24 mouse cellular contexts compared by ENCODE assay signal in genomic region chr13:49069393-49069792, GRCm38 (mm10).
DNase-seq lines count a peak whose midpoint lies in the region; ATAC-seq and TF ChIP-seq lines count a peak whose summit lies in the region.
"Had no signal": no experiment of that assay in that cellular context is flagged by ENCODE, and none has a peak within 500 bp of the region (broad histone marks: within the 10 kb centered on the region; RNA-seq: fewer than 3 reads in every experiment).

No protein-coding gene starts in this region.

- H3K4me3 ChIP-seq in embryonic facial prominence, embryonic 14.5 days (ENCODE audit: low read depth, low read length), result no peak overlapping the region
- no peak overlapping the region for H3K4me3 ChIP-seq in embryonic facial prominence, embryonic 10.5 days
- H3K4me3 ChIP-seq in left cerebral cortex, adult 2 months, result no peak overlapping the region
- H3K4me3 ChIP-seq in midbrain, embryonic 16.5 days (ENCODE audit: low read depth, low read length), result no peak overlapping the region
- H3K4me3 ChIP-seq: embryonic facial prominence, embryonic 15.5 days; gastrocnemius, adult 2 months; heart, embryonic 15.5 days; midbrain, embryonic 15.5 days; neural tube, embryonic 15.5 days; stomach, embryonic 15.5 days had no signal

- no peaks in the 10 kb centered on the region for H3K4me1 ChIP-seq in embryonic facial prominence, embryonic 14.5 days (ENCODE audit: control insufficient read depth, insufficient read depth, low read length)
- H3K4me1 ChIP-seq in embryonic facial prominence, embryonic 10.5 days, result no peaks in the 10 kb centered on the region
- H3K4me1 ChIP-seq in midbrain, embryonic 16.5 days (ENCODE audit: control insufficient read depth, insufficient read depth, low read length), result no peaks in the 10 kb centered on the region
- H3K4me1 ChIP-seq: heart, embryonic 15.5 days; midbrain, embryonic 15.5 days; neural tube, embryonic 15.5 days; stomach, embryonic 15.5 days had no signal

- no peaks in the 10 kb centered on the region for H3K27me3 ChIP-seq in embryonic facial prominence, embryonic 14.5 days (replicated peaks; ENCODE audit: control insufficient read depth, insufficient read depth, low read length)
- no peaks in the 10 kb centered on the region for H3K27me3 ChIP-seq in embryonic facial prominence, embryonic 10.5 days (replicated peaks; ENCODE audit: low read depth, poor library complexity, severe bottlenecking)
- H3K27me3 ChIP-seq in midbrain, embryonic 16.5 days (ENCODE audit: control insufficient read depth, insufficient read depth, low read depth, low read length), result no peaks in the 10 kb centered on the region
- H3K27me3 ChIP-seq: embryonic facial prominence, embryonic 15.5 days; heart, embryonic 15.5 days; midbrain, embryonic 15.5 days; neural tube, embryonic 15.5 days; stomach, embryonic 15.5 days had no signal

- peaks cover 2% of the 10 kb centered on the region; the same call in 1 of the 2 replicates for H3K36me3 ChIP-seq in embryonic facial prominence, embryonic 14.5 days (ENCODE audit: control insufficient read depth, insufficient read depth, low read length)
- peaks cover 23% of the 10 kb centered on the region for H3K36me3 ChIP-seq in embryonic facial prominence, embryonic 10.5 days (replicated peaks)
- peaks cover 48% of the 10 kb centered on the region for H3K36me3 ChIP-seq in midbrain, embryonic 16.5 days (ENCODE audit: control insufficient read depth, insufficient read depth, low read length)
- H3K36me3 ChIP-seq: heart, embryonic 15.5 days; stomach, embryonic 15.5 days had no signal

- 0 out of 2 replicates have a peak overlapping the region, but pooled peaks have one; percentile 26 for H3K9ac ChIP-seq in embryonic facial prominence, embryonic 14.5 days (ENCODE audit: low read depth, low read length)
- no peak overlapping the region for H3K9ac ChIP-seq in midbrain, embryonic 16.5 days (ENCODE audit: low read depth, low read length)
- H3K9ac ChIP-seq: embryonic facial prominence, embryonic 15.5 days; heart, embryonic 15.5 days; hindbrain, embryonic 14.5 days; midbrain, embryonic 15.5 days; neural tube, embryonic 15.5 days; stomach, embryonic 15.5 days had no signal

- 77% methylated on average over 4 of the region's 4 CpGs for WGBS in embryonic facial prominence, embryonic 14.5 days
- WGBS in embryonic facial prominence, embryonic 10.5 days, result 92% methylated on average over 4 of the region's 4 CpGs
- WGBS in midbrain, embryonic 16.5 days, result 93% methylated on average over 4 of the region's 4 CpGs

- no peak for TF ChIP-seq CTCF in left cerebral cortex, adult 2 months (IDR thresholded peaks at IDR 0.05)

- no peak overlapping the region for H3K4me2 ChIP-seq in embryonic facial prominence, embryonic 14.5 days (ENCODE audit: low read depth, low read length)
- no peak overlapping the region for H3K4me2 ChIP-seq in midbrain, embryonic 16.5 days (ENCODE audit: low read length)
- H3K4me2 ChIP-seq: embryonic facial prominence, embryonic 15.5 days; heart, embryonic 15.5 days; hindbrain, embryonic 14.5 days; midbrain, embryonic 15.5 days; neural tube, embryonic 15.5 days; stomach, embryonic 15.5 days had no signal

- intact Hi-C loops in left cerebral cortex, adult 2 months (cut with DNase I), result loop anchor here (2.0 kb wide), 2 partner anchors 77 to 103 kb away; no protein-coding TSS in a partner anchor
- intact Hi-C loops in left cerebral cortex, postnatal 10 days (cut with DNase I), result no loop called here
- intact Hi-C loops in left cerebral cortex, postnatal 36 days (cut with DNase I), result no loop called here

- DNase-seq in embryonic facial prominence, embryonic 14.5 days (ENCODE audit: low spot score), result no peak
- no peak for DNase-seq in embryonic facial prominence, embryonic 10.5 days (ENCODE audit: low spot score)
- peak in 1 of 2 experiments; percentile 39 for DNase-seq in left cerebral cortex, adult 2 months (ENCODE audit: extremely low spot score in 1 of 2, low spot score in 2 of 2)
- DNase-seq in left cerebral cortex, postnatal 10 days (ENCODE audit: extremely low spot score in 1 of 2, low spot score in 2 of 2), result no peak
- peak; percentile 19 for DNase-seq in A20 (ENCODE audit: low read depth, low spot score)
- peak; percentile 38 to 60 for DNase-seq in left cerebral cortex, postnatal 36 days (ENCODE audit: low spot score in 2 of 2)
- no peak for DNase-seq in lung, adult 18-20 months
- DNase-seq: adrenal gland, postnatal 10 days; embryo, embryonic 11 days; gastrocnemius, adult 2 months; heart, postnatal 4 days; kidney, adult 2 months; thymus, adult 18-20 months had no signal

- no peaks in the 10 kb centered on the region for H3K9me3 ChIP-seq in embryonic facial prominence, embryonic 14.5 days (ENCODE audit: control insufficient read depth, low read length)
- H3K9me3 ChIP-seq in embryonic facial prominence, embryonic 10.5 days, result no peaks in the 10 kb centered on the region
- no peaks in the 10 kb centered on the region for H3K9me3 ChIP-seq in midbrain, embryonic 16.5 days (replicated peaks; ENCODE audit: control insufficient read depth, low read length, poor library complexity, severe bottlenecking)
- H3K9me3 ChIP-seq: embryonic facial prominence, embryonic 15.5 days; heart, embryonic 15.5 days; midbrain, embryonic 15.5 days; neural tube, embryonic 15.5 days; stomach, embryonic 15.5 days had no signal

- no peak for ATAC-seq in embryonic facial prominence, embryonic 14.5 days (ENCODE audit: low read depth)
- ATAC-seq in midbrain, embryonic 16.5 days, result no peak
- ATAC-seq: forebrain, embryonic 14.5 days; lung, postnatal 0 days; midbrain, embryonic 15.5 days had no signal

- H3K27ac ChIP-seq in embryonic facial prominence, embryonic 14.5 days (replicated peaks; ENCODE audit: low read depth, low read length), result no peak overlapping the region
- H3K27ac ChIP-seq in embryonic facial prominence, embryonic 10.5 days (replicated peaks), result no peak overlapping the region
- peak overlapping the region; percentile 63 for H3K27ac ChIP-seq in left cerebral cortex, adult 2 months
- H3K27ac ChIP-seq in midbrain, embryonic 16.5 days (ENCODE audit: low read length), result no peak overlapping the region
- H3K27ac ChIP-seq: embryonic facial prominence, embryonic 15.5 days; gastrocnemius, adult 2 months; heart, embryonic 15.5 days; hindbrain, embryonic 14.5 days; kidney, postnatal 0 days; macrophage; midbrain, embryonic 15.5 days; neural tube, embryonic 15.5 days; stomach, embryonic 15.5 days had no signal

Comparison
In these comparisons a context has a peak if more than half of its experiments do, and no peak if none do; other contexts are left out.
1. DNase-seq: peak in A20 (single experiment) and left cerebral cortex, postnatal 36 days (2 of 2); none in embryonic facial prominence, embryonic 14.5 days (single experiment), embryonic facial prominence, embryonic 10.5 days (single experiment), left cerebral cortex, postnatal 10 days (0 of 2) and lung, adult 18-20 months (0 of 2).